Mouse (Mus musculus) limb, embryonic 13.5 days (tissue): ENCODE measurements around the gene Ednrb. TPM values are rescaled to one million over a fixed set of nuclear protein-coding genes. Genes with fewer than 3 reads are reported as not detected.

Experiments used
- ATAC-seq: fragments of 200-750 bp; cut with Nextera tagmentation; 2 replicates; pipeline ENCODE4 v1.8.0; 2017; ENCODE audit warnings: low read depth, moderate number of reproducible peaks, moderate TSS enrichment; ENCODE audit not compliant: low FRiP score
- H3K27ac ChIP-seq: fragments of 300-500 bp; sonication (generic); 2 replicates; pipeline ENCODE4 v1.5.1; 2015; ENCODE audit warnings: inconsistent platforms, mild to moderate bottlenecking, moderate library complexity
- H3K27me3 ChIP-seq: fragments of 300-500 bp; sonication (generic); 2 replicates; pipeline ENCODE4 v1.6.1; 2015; ENCODE audit warnings: mild to moderate bottlenecking, inconsistent platforms
- H3K36me3 ChIP-seq: fragments of 300-500 bp; sonication (generic); 2 replicates; pipeline ENCODE4 v1.6.1; 2015; ENCODE audit warnings: inconsistent platforms, mild to moderate bottlenecking, moderate library complexity
- H3K4me1 ChIP-seq: fragments of 300-500 bp; sonication (generic); 2 replicates; pipeline ENCODE4 v1.6.1; 2015; ENCODE audit warnings: inconsistent platforms
- H3K4me2 ChIP-seq: fragments of 300-500 bp; sonication (generic); replicated peaks from 2 replicates; pipeline ENCODE4 v1.6.1; 2015; ENCODE audit warnings: inconsistent platforms, mild to moderate bottlenecking, moderate library complexity
- H3K4me3 ChIP-seq: fragments of 300-500 bp; sonication (generic); 2 replicates; pipeline ENCODE4 v1.5.1; 2015; ENCODE audit warnings: moderate library complexity, mild to moderate bottlenecking, inconsistent platforms
- H3K9ac ChIP-seq: fragments of 300-500 bp; sonication (generic); 2 replicates; pipeline ENCODE4 v1.6.1; 2015; ENCODE audit warnings: mild to moderate bottlenecking, inconsistent platforms
- H3K9me3 ChIP-seq: fragments of 300-500 bp; sonication (generic); 2 replicates; pipeline ENCODE4 v1.6.1; 2016; ENCODE audit warnings: inconsistent platforms
- WGBS: fragments of 180-500 bp; shearing (Covaris S2); methylation state at CpG from one replicate; pipeline ENCODE4 v1.1.7; 2015; 5-methylcytosine and 5-hydroxymethylcytosine counted together
- polyA plus RNA-seq: library from polyadenylated mRNA; unstranded; fragments of >200 nt; fragmentation: Nextera tagmentation; extraction: Ambion mirVana; gene quantifications from 2 replicates; pipeline ENCODE4 v1.2.1, GENCODE M21; 2015

Gene Ednrb
- polyA plus RNA-seq, 1 experiment from 2014 or later = 21.9 TPM

DNA sequence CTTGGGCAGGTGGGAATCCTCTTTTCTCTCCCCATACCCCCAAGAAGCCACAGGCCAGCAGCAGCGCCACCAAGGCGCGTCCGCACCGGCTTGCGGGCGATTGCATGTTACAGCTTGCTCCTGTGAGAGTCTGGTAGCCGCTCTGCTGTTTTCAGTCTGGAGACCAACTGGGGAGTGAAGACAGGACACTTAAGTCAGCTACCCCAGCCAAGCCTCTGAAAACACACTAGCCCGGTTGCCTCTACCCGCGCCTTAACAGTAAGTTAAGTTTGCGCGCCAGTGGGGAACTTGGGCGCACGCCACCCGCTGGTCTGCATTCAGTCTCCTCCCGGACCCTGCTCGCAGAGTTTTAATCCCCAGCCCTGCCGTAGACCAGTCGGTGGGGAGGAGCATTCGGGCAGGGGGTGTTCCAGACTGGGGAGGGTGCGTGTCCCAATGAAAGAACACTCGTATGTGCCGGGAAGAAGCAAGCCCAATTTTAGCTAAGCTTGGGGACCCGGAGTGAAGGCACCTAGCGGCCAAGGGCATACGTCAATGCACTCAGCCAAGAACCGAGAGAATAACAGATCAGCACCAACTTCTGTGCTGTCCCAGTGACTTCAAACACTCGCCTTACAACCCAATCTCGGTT, 716 bp downstream of the Ednrb start:
- Histone ChIP-seq H3K4me3 (peak overlapping the region; percentile 52), H3K4me2 (peak overlapping the region; percentile 93), H3K27me3 (peaks cover 43% of the 10 kb centered on the region), H3K9ac (peak overlapping the region; percentile 58), H3K27ac (no peak overlapping the region), H3K36me3 (no peaks in the 10 kb centered on the region), H3K4me1 (peaks cover 13% of the 10 kb centered on the region), H3K9me3 (no peaks in the 10 kb centered on the region)
- WGBS = under 1% methylated on average over 30 of the region's 30 CpGs
- ATAC-seq = peak; percentile 52; the same call in 1 of the 2 replicates

DNA sequence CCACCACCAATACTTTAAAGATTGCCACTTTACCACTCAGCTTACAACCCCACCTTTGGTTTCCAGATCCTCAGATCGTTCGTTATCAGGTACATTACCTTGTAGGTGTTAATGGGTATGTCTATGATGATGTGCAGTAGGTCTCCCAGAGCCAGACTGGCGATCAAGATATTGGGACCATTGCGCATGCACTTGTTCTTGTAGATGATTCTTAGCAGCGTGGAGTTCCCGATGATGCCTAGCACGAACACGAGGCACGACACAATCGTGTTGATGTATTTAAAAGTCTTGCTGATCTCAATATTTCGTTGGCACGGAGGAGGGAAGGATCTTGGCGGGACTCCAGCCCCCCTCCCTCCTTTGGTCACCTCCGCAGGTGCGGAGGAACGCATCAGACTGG, 1.3 kb downstream of the Ednrb start:
- Histone ChIP-seq H3K27me3 (peaks cover 43% of the 10 kb centered on the region), H3K27ac (no peak overlapping the region), H3K9me3 (no peaks in the 10 kb centered on the region), H3K4me3 (peak overlapping the region; percentile 52), H3K36me3 (no peaks in the 10 kb centered on the region), H3K4me1 (peaks cover 13% of the 10 kb centered on the region), H3K9ac (peak overlapping the region; percentile 58; the same call in 1 of the 2 replicates), H3K4me2 (peak overlapping the region; percentile 93)
- 13% methylated on average over 16 of the region's 16 CpGs for WGBS
- no peak; the same call in 1 of the 2 replicates for ATAC-seq

DNA sequence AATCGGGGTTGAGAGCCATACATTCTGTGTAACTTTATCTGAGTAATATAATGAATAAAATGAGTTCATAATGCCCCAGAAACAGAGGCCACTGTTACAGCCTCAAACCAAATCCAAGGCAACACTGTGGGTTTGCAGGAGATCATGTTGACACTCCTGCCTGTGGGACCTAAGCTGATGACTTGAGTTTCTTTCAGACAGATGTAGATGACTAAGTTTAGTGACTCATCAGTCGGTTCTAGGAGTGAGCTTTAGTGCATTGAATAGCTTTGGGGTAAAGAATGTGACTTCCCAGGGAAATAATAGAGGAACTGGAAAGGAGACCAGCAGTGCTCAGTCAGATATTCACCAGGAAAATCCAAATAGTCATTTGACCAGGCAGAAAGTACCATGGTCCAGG, 3.8 kb downstream of the Ednrb start:
- peaks cover 43% of the 10 kb centered on the region for H3K27me3 ChIP-seq
- H3K36me3 ChIP-seq = no peaks in the 10 kb centered on the region
- no peaks in the 10 kb centered on the region for H3K9me3 ChIP-seq
- H3K9ac ChIP-seq = no peak overlapping the region
- H3K27ac ChIP-seq = no peak overlapping the region
- no peak overlapping the region for H3K4me3 ChIP-seq
- WGBS = 81% methylated on average over 2 of the region's 2 CpGs
- H3K4me2 ChIP-seq = no peak overlapping the region
- H3K4me1 ChIP-seq = peaks cover 13% of the 10 kb centered on the region
- ATAC-seq = no peak

DNA sequence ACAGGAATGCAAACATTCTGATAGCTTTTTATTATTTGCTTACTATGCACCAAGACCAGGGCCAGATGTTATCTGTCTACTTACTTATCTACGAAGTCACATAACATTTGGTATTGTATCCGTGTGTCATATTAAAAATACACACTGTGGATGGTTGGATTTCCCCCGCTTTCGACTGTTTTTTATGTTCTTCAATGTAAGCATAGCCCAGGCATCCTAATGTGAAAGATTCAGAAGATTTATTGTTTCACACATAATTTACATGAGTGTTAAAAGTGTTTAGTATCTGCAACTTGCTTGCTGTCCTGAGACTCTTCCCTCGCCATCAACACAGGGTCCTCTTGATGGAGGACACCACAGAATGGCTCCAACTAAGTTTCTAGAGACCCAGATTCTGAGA, 5.3 kb downstream of the Ednrb start:
- no peak overlapping the region for H3K9ac ChIP-seq
- no peaks in the 10 kb centered on the region for H3K36me3 ChIP-seq
- no peak for ATAC-seq
- peaks cover 5% of the 10 kb centered on the region; the same call in 1 of the 2 replicates for H3K4me1 ChIP-seq
- no peak overlapping the region for H3K4me3 ChIP-seq
- WGBS = 89% methylated on average over 5 of the region's 5 CpGs
- no peak overlapping the region for H3K27ac ChIP-seq
- no peaks in the 10 kb centered on the region for H3K9me3 ChIP-seq
- H3K27me3 ChIP-seq = peaks cover 28% of the 10 kb centered on the region
- no peak overlapping the region for H3K4me2 ChIP-seq

DNA sequence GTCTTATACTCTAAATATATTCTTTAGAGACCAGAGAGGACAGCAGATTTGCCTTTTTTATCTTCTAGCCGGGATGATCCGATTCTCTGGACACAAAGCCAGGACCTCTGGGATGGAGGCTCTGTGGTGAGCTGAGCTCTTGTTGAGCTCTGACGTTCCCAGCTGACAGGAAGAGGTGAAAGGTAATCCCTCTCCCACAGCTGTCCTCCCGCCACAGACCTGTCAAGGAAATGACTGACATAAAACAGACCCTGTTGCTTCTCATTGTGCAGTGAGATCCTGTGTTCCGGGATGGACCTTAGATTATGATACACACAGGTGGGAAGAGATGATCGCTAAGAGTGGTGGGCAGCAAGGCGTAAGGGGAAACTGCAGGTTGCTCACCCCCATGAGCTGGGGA, 9.6 kb downstream of the Ednrb start:
- Histone ChIP-seq H3K9ac (no peak overlapping the region), H3K4me2 (no peak overlapping the region), H3K4me1 (no peaks in the 10 kb centered on the region), H3K36me3 (no peaks in the 10 kb centered on the region), H3K27ac (no peak overlapping the region), H3K4me3 (no peak overlapping the region), H3K27me3 (no peaks in the 10 kb centered on the region), H3K9me3 (no peaks in the 10 kb centered on the region)
- no peak for ATAC-seq
- WGBS = 36% methylated on average over 7 of the region's 7 CpGs

DNA sequence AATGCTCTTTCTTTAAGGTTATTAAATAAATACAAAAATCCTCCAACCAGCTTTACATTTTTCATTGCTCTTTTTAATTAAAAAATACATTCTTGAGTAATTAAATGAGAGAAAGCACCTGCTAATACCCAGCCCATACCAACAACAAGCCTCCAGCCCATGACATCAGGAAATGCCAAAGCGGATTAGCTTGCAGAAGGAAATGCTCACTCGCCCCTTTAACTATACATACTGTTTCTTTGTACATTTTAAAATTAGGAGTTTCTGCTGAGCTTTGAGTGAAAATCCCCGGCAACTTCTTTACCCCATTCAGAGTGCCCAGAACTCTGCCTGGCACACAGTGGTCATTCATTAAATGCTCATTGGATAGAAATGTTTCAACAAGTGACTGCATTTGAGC, 10.1 kb downstream of the Ednrb start:
- Histone ChIP-seq H3K27ac (no peak overlapping the region), H3K4me2 (no peak overlapping the region), H3K27me3 (no peaks in the 10 kb centered on the region), H3K36me3 (no peaks in the 10 kb centered on the region), H3K4me3 (no peak overlapping the region), H3K4me1 (no peaks in the 10 kb centered on the region), H3K9me3 (no peaks in the 10 kb centered on the region), H3K9ac (no peak overlapping the region)
- 74% methylated on average over 3 of the region's 3 CpGs for WGBS
- no peak for ATAC-seq

DNA sequence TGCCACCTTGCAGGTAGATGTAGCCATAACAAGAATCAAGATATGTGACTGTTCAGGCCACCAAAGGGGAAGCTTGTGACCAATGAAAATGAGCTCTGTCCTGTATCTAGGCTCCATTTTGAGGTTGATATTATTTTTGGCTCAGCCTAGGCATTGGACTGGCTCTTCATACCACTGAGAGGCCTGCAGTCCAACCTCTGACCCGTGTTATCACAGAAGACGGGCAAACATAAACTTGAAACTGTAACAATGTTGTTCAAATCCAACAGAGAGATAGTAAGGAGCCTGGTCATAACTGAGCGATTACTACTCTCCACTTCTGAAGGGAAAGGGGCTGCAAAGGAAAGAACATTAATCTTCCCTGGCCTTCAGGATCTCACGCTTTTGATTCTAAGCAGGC, 11.7 kb downstream of the Ednrb start:
- Histone ChIP-seq H3K4me3 (no peak overlapping the region), H3K36me3 (no peaks in the 10 kb centered on the region), H3K27me3 (no peaks in the 10 kb centered on the region), H3K27ac (no peak overlapping the region), H3K9me3 (no peaks in the 10 kb centered on the region), H3K9ac (no peak overlapping the region), H3K4me1 (no peaks in the 10 kb centered on the region), H3K4me2 (no peak overlapping the region)
- WGBS = 82% methylated on average over 4 of the region's 4 CpGs
- no peak for ATAC-seq

DNA sequence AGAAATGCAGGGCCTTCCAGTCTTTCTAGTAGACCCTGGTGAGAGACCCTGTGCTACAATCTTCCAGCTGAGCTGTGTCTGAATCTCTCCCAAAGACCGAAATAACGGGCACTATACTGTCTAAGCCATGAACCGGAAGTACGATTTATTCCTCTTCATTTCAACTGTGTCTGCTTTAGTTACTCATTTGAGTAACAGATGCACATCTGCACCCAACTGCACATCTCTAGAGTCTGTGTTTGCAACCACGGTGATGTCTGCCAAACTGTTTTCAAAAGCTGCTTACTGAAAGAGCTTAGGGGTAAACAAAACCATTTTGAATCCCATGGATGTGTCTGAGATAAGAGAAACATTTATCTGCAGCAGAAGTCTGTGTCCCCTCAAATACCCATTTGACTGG, 13.2 kb downstream of the Ednrb start:
- WGBS = 64% methylated on average over 5 of the region's 5 CpGs
- H3K36me3 ChIP-seq = no peaks in the 10 kb centered on the region

DNA sequence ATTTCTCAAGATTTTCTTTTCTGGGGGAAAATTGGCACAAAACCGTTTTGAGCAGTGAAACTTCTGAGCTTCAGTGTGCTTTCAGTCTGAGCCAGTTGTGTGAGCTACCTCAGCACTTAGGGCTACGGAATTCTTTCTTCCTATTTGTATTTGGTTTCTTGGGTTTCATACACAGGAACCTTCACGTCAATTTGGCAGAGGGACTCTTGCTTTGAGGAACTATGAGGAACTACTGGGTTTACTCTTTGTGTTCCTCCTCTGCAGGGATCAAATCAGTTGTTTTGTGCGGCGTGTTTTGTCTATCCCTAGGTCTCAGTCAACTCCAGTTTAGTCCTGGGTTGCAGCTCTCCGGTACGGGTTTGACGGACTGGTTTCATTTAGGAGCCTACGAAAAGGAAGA, 17.9 kb downstream of the Ednrb start:
- Histone ChIP-seq H3K9ac (no peak overlapping the region), H3K4me2 (no peak overlapping the region), H3K4me3 (no peak overlapping the region), H3K4me1 (peaks cover 17% of the 10 kb centered on the region), H3K9me3 (no peaks in the 10 kb centered on the region), H3K36me3 (no peaks in the 10 kb centered on the region), H3K27ac (no peak overlapping the region), H3K27me3 (no peaks in the 10 kb centered on the region; the same call in 1 of the 2 replicates)
- ATAC-seq = no peak
- WGBS = 85% methylated on average over 9 of the region's 9 CpGs

More for the DNA sequence above, 13.2 kb downstream of the Ednrb start:
- Histone ChIP-seq H3K27ac (no peak overlapping the region), H3K4me2 (no peak overlapping the region), H3K4me1 (no peaks in the 10 kb centered on the region), H3K4me3 (no peak overlapping the region), H3K9me3 (no peaks in the 10 kb centered on the region), H3K9ac (no peak overlapping the region), H3K27me3 (no peaks in the 10 kb centered on the region)
- no peak for ATAC-seq

DNA sequence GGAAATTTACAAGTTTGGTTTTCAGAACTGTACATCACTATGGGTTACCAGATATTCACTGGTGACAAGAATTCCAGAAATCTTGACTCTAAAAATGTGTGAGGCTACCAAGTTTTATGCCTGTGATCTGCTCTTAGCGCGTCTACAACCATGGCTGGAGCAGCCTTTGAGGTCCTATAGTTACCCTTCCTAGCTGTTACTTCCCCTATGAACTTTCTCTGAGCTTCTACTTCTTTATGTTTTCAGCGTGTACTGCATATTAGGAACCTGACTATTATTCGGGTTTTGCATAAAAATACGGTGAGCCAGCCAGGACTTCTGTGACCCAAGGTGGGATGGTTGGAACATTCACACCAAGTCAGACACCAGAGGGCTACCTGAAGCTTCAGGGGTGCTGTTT, 18.3 kb downstream of the Ednrb start:
- H3K9me3 ChIP-seq = no peaks in the 10 kb centered on the region
- H3K36me3 ChIP-seq = no peaks in the 10 kb centered on the region
- peaks cover 17% of the 10 kb centered on the region for H3K4me1 ChIP-seq
- no peaks in the 10 kb centered on the region; the same call in 1 of the 2 replicates for H3K27me3 ChIP-seq
- WGBS = 96% methylated on average over 5 of the region's 5 CpGs
- H3K4me2 ChIP-seq = no peak overlapping the region
- H3K27ac ChIP-seq = no peak overlapping the region
- H3K9ac ChIP-seq = no peak overlapping the region
- ATAC-seq = no peak
- H3K4me3 ChIP-seq = no peak overlapping the region

DNA sequence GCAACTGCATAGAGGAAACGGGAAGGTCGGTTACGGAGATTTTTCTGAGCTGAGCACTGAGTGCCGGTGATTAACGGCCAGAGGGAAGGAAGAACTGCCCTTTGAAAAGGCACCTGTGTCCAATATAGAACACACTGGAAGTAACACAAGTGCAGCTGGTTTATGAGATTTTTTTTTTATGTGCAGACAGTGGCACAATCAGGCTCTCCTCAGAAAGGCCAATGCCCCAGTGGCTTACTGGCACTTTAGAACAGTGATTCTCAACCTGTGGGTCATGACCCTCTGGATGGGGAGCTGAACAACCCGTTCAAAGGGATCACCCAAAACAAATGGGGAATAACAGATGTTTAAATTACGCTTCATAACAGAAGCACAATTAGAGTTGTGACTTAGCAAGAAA, 20.7 kb downstream of the Ednrb start:
- no peak overlapping the region for H3K9ac ChIP-seq
- no peaks in the 10 kb centered on the region; the same call in 1 of the 2 replicates for H3K27me3 ChIP-seq
- 0 out of 2 replicates have a peak overlapping the region, but pooled peaks have one; percentile 16 for H3K4me2 ChIP-seq
- ATAC-seq = peak; percentile 38; the same call in 1 of the 2 replicates
- H3K36me3 ChIP-seq = no peaks in the 10 kb centered on the region
- no peak overlapping the region for H3K4me3 ChIP-seq
- WGBS = 8% methylated on average over 7 of the region's 7 CpGs
- peaks cover 17% of the 10 kb centered on the region for H3K4me1 ChIP-seq
- H3K9me3 ChIP-seq = no peaks in the 10 kb centered on the region
- H3K27ac ChIP-seq = no peak overlapping the region

DNA sequence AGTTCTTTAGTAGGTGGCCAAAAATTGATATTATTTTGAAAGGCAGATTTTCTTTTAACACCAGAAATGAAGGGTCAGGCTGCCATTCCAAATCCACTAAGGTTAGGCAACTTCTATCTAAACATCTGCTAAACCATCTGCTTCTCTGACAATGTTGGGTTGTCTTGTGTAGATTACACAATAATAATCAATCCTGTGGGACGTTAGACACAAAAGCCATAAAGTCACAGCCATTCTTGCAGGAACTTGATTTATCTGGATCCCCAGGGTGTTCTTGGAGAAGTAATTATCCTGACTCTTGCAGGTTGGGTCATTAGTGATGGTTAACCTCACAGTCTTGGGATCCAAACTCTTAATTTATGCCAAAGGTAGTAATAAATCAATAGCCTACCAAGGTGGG, 21.6 kb downstream of the Ednrb start:
- no peak for ATAC-seq
- H3K4me2 ChIP-seq = no peak overlapping the region
- no peak overlapping the region for H3K4me3 ChIP-seq
- H3K27ac ChIP-seq = no peak overlapping the region
- peaks cover 17% of the 10 kb centered on the region for H3K4me1 ChIP-seq
- H3K27me3 ChIP-seq = no peaks in the 10 kb centered on the region; the same call in 1 of the 2 replicates
- H3K36me3 ChIP-seq = no peaks in the 10 kb centered on the region
- WGBS = 8% methylated on average over 1 of the region's 1 CpGs
- no peaks in the 10 kb centered on the region for H3K9me3 ChIP-seq
- H3K9ac ChIP-seq = no peak overlapping the region
